Mouse (Mus musculus): ENCODE data around the gene Gm48552.

Gene Gm48552

GRCm38 (mm10) chr10:81433541-81434289 lies 44.9 kb downstream of the Gm48552 start:
- DNase-seq, result peak; percentile 54

- DNase-seq, result peak; percentile 47
Observed at GRCm38 (mm10) chr10:81434361-81435263, 45.8 kb downstream of the Gm48552 start.

- peak; percentile 90 for DNase-seq
Observed at GRCm38 (mm10) chr10:81435436-81435835, 46.6 kb downstream of the Gm48552 start.
